Mouse (Mus musculus): Measurements from ENCODE around the gene CT030661.1.
"Not testable (repeated sequence)": the region's sequence is repeated elsewhere in the genome, so short reads cannot be mapped to it uniquely, and the experiment has no call there.

The CT030661.1 gene

GRCm38 (mm10) chr17:22314730-22315226 is at the start of gene CT030661.1:
CT030661.1 (minus strand) TSS chr17:22314837.
- DNase-seq, result peak; percentile 85 to 92

GRCm38 (mm10) chr17:22363895-22364294 is 49.3 kb upstream of the CT030661.1 start:
- no peak for DNase-seq

- DNase-seq, result peak; percentile 62 to 66
Observed at GRCm38 (mm10) chr17:22361101-22361781, 46.6 kb upstream of the CT030661.1 start, which contains the start of the genes Zfp944 and Zfp758. Zfp944 (minus strand) TSS chr17:22361400. Zfp758 (plus strand) TSS chr17:22361453.

- no peak for DNase-seq
Observed at GRCm38 (mm10) chr17:22360572-22360971, 45.9 kb upstream of the CT030661.1 start.

GRCm38 (mm10) chr17:22352794-22353193 is 38.2 kb upstream of the CT030661.1 start:
- DNase-seq, result peak in 1 of 2 experiments; percentile 58

- DNase-seq, result not testable (repeated sequence)
Observed at GRCm38 (mm10) chr17:22315247-22315646, 610 bp upstream of the CT030661.1 start.

GRCm38 (mm10) chr17:22314219-22314618 is 418 bp downstream of the CT030661.1 start:
- not testable (repeated sequence) for DNase-seq

Measured in lung, postnatal 4 days (tissue).